Mouse (Mus musculus) ovary, postnatal 14 days (tissue): ENCODE measurements at regions not wholly inside any gene's neighbourhood (a gene's known extent, or its start where the extent isn't known, plus 50 kb on each side); places are given as distances from the start of the nearest gene placed in this dataset.

Experiments
- DNase-seq: peaks from one replicate; pipeline ENCODE4 v3.0.0; 2022; ENCODE audit warnings: low spot score

- DNase-seq = no peak
Measured at GRCm38 (mm10) chr10:87722244-87722643, 135.8 kb upstream of the Igf1 start.

GRCm38 (mm10) chr10:87732658-87733057 is 125.4 kb upstream of the Igf1 start:
- DNase-seq = no peak

- no peak for DNase-seq
Measured at GRCm38 (mm10) chr10:87733241-87733640, 124.8 kb upstream of the Igf1 start.

- DNase-seq = no peak
Measured at GRCm38 (mm10) chr10:87740323-87740722, 117.7 kb upstream of the Igf1 start.

- DNase-seq = no peak
Measured at GRCm38 (mm10) chr10:87742766-87743165, 115.3 kb upstream of the Igf1 start.

GRCm38 (mm10) chr10:87747846-87748552 is 110.1 kb upstream of the Igf1 start:
- DNase-seq = no peak

GRCm38 (mm10) chr10:87748631-87749193 is 109.4 kb upstream of the Igf1 start:
- DNase-seq = no peak

- DNase-seq = no peak
Measured at GRCm38 (mm10) chr10:87750321-87750720, 107.7 kb upstream of the Igf1 start.

GRCm38 (mm10) chr10:87750972-87751371 is 107.1 kb upstream of the Igf1 start:
- no peak for DNase-seq

- DNase-seq = no peak
Measured at GRCm38 (mm10) chr10:87752117-87752516, 105.9 kb upstream of the Igf1 start.

GRCm38 (mm10) chr10:87753483-87753882 is 104.6 kb upstream of the Igf1 start:
- no peak for DNase-seq

GRCm38 (mm10) chr10:87761528-87762030 is 96.5 kb upstream of the Igf1 start:
- no peak for DNase-seq

GRCm38 (mm10) chr10:87787521-87787920 is 70.5 kb upstream of the Igf1 start:
- DNase-seq = peak; percentile 51

GRCm38 (mm10) chr10:87792346-87792745 is 65.7 kb upstream of the Igf1 start:
- DNase-seq = no peak

GRCm38 (mm10) chr10:87803936-87804791 is 53.9 kb upstream of the Igf1 start:
- no peak for DNase-seq

GRCm38 (mm10) chr10:87804792-87805082 is 53.3 kb upstream of the Igf1 start:
- no peak for DNase-seq
